Mouse (Mus musculus): Measurements from ENCODE around the gene Smarca2.
"Not testable (repeated sequence)": the region's sequence is repeated elsewhere in the genome, so short reads cannot be mapped to it uniquely, and the experiment has no call there.

Gene Smarca2

DNA sequence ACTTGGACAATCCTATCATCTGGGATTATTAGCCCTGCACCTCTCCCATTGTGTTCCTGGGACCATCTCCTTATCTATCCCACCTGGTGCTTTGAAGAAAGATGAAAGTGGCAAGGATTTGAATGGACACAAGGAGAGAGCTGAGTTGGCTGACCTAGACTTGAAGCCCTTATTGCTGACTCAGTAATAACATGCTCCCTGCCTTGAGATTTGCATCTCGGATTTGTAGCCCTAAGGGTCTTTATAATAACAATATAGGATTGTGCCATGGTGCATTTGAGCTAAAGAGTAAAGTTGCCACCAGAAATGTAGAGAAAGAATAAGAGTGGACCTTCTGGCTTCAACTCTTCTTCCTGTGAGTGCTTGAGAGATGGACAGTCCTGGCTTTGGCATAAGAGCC lies 11.4 kb downstream of the Smarca2 start:
- no peak for DNase-seq (ENCODE audit: low spot score)

DNA sequence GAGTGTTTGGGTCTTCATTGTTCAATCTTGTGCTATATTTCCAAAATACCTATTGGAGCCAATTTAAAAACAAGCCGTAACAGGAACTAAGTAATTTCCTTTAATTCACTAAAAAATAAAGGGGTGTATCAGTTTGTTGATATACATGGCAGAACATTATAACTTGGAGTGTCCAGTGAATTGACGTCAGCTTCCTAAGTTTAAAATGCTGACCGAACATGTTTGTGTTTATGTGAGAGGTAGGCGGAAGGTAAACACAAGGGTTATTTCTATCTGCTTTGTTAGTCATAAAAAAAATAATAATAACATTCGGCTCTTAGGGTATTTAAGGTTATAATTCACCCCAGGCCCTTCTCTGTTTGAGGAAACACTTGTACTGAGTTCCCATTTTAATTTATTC lies 12.4 kb downstream of the Smarca2 start:
- no peak for DNase-seq (ENCODE audit: low spot score)

GRCm38 (mm10) chr19:26630712-26631235 lies 25.9 kb downstream of the Smarca2 start:
- no peak for DNase-seq (ENCODE audit: low spot score)

GRCm38 (mm10) chr19:26632228-26632627 lies 27.4 kb downstream of the Smarca2 start:
- DNase-seq (ENCODE audit: low spot score) = no peak

DNA sequence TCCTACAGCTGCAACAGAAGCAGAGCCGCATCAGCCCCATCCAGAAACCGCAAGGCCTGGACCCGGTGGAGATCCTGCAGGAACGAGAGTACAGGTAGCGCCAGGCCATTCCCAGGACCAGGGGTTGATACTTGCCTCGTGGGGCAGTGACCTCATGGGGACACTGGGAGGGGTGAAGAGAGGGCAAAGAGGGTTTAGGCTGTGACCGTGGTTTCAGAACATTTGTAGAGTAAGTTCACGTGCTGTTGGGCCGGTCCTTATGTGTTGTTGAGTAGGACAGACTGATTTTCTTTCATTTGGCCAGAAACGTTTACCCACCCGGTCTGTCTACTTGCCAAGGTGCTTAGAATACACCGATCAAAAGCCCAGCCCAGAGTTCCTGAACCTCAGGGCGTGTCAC lies 35.7 kb downstream of the Smarca2 start:
- no peak for DNase-seq (ENCODE audit: low spot score)

DNA sequence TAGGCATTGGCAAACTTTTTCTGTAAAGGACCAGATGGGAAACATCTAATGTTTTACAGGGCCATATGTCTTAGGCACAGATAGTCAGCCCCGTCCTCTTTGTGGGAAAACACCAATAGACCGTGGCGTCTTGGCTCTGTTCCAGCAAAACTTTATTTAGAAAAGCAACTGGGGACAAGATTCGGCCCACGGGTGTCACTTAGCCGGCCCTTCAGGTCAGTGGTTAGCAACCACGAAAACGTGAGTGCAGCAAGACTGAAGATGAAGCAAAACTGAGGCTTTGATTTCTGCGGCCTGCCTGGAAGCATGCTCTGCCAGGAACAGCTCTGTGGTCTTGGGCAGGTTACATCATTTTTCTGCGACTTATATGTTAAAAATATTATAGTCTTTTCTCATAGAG lies 36.4 kb downstream of the Smarca2 start:
- DNase-seq (ENCODE audit: low spot score) = no peak

DNA sequence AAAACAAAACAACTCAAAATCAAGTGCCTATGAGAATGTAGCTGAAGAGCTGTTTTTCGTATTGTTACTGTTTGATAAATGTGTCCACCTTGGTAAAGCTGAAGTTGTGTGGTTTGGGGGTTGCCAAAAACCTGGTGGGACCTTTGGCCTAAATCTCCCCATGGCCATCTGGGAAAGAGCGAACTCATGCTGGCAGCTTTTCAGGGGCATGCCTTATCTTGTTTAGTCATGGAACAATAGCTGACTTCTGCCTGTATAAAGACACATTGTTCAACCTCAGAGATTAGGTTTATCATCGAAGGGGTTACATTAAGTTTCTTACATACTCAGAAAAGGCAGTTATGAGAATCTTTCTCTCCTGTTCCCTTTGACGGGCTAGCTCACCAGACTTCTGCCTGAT lies 38.2 kb downstream of the Smarca2 start:
- DNase-seq (ENCODE audit: low spot score) = no peak

DNA sequence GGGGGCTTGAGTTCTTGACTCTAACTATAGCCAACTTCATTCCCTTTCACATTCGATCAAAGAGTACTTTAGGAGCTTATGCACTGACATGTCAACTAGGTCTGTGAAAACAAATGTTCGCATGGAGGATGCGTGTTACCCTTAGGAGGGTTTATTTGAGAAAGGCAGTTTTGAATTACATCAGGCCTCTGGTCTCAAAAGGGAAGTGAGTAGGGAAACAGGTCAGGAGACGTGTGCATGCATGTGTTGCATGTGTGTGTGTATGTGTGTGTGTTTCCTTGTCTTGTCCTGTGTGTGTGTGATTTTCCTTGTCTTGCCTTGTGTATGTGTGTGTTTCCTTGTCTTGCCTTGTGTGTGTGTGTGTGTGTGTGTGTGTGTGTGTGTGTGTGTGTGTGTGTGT lies 39.1 kb downstream of the Smarca2 start:
- no peak for DNase-seq (ENCODE audit: low spot score)

GRCm38 (mm10) chr19:26645016-26645415 lies 40.2 kb downstream of the Smarca2 start:
- DNase-seq (ENCODE audit: low spot score) = no peak

GRCm38 (mm10) chr19:26646128-26646527 lies 41.3 kb downstream of the Smarca2 start:
- DNase-seq (ENCODE audit: low spot score) = no peak

GRCm38 (mm10) chr19:26650585-26651273 lies 45.9 kb downstream of the Smarca2 start:
- no peak for DNase-seq (ENCODE audit: low spot score)

DNA sequence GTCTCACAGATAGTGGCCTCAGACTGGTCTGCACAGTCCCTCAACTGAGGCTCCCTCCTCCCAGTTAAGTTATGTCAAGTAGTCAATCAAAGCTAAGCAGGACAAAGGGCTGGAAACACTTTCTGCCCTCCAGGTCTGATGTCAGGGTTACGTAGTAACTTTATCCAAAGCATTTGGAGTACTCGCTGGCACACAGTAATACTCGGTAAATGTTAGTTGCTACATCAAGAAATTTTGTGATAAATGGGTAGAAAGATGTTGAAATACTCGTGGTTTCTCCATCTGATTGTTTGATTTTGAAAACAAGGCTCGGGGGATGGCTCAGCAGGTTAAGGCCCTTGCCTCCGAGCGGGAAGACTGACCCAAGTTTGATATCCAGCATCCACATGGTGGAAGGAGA lies 53.5 kb downstream of the Smarca2 start:
- no peak for DNase-seq (ENCODE audit: low spot score)

GRCm38 (mm10) chr19:26659976-26660375 lies 55.1 kb downstream of the Smarca2 start:
- DNase-seq (ENCODE audit: low spot score) = no peak

GRCm38 (mm10) chr19:26661198-26661597 lies 56.3 kb downstream of the Smarca2 start:
- no peak for DNase-seq (ENCODE audit: low spot score)

DNA sequence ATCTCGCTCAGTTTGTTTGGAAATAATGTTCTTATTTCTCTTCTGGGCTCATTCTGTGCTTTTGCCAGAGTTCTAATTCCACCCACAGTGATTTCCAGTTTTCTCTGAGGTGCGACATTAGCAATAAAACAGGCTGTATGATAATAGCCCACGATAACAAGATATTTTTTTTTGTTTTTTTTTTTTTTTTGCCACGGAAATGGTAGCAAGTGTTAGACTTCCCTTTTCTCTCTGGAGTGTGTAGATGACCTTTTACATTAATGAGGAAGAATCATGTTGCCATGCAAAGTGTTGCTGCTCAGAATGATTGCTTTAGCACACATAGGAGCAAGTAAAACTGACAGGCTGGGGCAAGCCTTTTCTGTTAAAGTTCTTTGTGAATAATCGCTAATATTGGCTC lies 61.5 kb downstream of the Smarca2 start:
- no peak for DNase-seq (ENCODE audit: low spot score)

GRCm38 (mm10) chr19:26670089-26670488 lies 65.2 kb downstream of the Smarca2 start:
- no peak for DNase-seq (ENCODE audit: low spot score)

DNA sequence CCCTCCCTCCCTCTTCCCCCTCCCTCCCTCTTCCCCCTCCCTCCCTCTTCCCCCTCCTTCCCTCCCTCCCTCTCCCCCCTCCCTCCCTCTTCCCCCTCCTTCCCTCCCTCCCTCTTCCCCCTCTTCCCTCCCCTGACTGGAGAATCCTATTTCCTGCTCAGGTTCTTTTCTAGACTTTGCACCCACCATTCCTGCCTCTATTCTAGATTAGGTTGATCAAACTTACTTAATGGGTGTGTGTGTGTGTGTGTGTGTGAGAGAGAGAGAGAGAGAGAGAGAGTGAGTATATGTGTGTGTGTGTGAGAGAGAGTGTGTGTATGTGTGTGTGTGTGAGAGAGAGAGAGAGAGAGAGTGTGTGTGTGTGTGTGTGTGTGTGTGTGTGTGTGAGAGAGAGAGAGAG lies 66.6 kb downstream of the Smarca2 start:
- DNase-seq (ENCODE audit: low spot score) = not testable (repeated sequence)

DNA sequence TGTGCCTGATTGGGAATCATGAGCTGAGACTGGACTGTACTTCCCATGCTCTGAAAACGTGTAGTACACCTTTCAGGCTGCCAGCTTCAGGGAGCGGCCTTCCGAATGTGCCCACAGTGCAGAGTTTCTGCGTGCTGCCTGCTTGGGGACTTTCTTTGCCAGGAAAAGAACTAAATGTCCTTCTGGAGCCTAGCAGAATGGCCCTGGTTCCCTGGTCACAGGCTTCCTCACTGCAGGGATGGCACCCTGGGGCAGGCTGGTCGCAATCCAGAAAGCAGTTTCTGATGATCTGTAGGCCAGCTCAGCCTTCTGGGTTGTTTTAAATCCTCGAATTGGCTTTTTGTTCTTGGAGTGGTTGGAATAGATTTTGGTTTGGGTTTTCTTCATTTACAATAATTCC lies 71.1 kb downstream of the Smarca2 start:
- no peak for DNase-seq (ENCODE audit: low spot score)

GRCm38 (mm10) chr19:26678543-26678942 lies 73.7 kb downstream of the Smarca2 start:
- DNase-seq (ENCODE audit: low spot score) = no peak

GRCm38 (mm10) chr19:26679674-26680073 lies 74.8 kb downstream of the Smarca2 start:
- no peak for DNase-seq (ENCODE audit: low spot score)

DNA sequence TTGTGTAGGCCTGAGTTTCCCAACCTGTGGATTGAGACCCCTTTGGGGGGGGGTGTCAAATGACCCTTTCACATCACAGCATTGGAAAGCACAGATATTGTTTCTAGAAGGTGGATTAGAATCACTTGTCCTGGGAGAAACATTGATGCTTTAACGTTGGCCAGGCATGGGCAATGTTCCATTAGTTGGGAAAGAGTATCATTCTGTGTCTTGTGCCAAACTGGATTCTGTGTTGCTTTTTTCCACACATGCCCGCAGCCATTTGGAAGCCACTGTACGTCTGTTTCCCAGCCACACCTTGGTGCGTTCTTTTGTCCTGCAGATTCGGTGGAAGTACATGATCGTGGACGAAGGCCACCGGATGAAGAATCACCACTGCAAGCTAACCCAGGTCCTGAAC lies 76.7 kb downstream of the Smarca2 start:
- no peak for DNase-seq (ENCODE audit: low spot score)

- no peak for DNase-seq (ENCODE audit: low spot score)
Measured at GRCm38 (mm10) chr19:26682130-26682529, 77.3 kb downstream of the Smarca2 start.

- DNase-seq (ENCODE audit: low spot score) = no peak
Measured at GRCm38 (mm10) chr19:26682731-26683130, 77.9 kb downstream of the Smarca2 start.

DNA sequence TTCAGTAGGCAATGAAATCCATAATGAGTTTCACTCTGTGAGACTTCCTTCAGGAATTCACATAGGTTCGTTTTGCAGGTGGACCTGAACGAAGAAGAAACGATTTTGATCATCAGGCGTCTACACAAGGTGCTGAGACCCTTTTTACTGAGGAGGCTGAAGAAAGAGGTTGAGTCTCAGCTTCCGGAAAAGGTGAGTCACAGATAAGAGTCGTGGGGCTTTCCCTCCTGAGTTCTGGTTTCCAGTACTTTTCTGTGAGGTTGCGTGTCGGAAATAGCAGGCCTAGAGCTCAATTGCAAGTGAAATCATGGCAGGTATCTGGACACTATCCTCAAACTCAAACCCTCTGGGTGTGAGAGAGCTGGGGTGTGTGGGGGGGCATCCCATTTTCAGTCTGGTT lies 78.9 kb downstream of the Smarca2 start:
- no peak for DNase-seq (ENCODE audit: low spot score)

Measured in ovary, postnatal 10 days (tissue).